Mouse (Mus musculus) lung, postnatal 36 days (tissue): ENCODE measurements around the gene Rasa2.

Experiments
- DNase-seq: peaks from one replicate; pipeline ENCODE4 v3.0.0; 2022; ENCODE audit warnings: mixed read lengths

Gene Rasa2

GRCm38 (mm10) chr9:96637157-96637548 lies 5.7 kb upstream of the Rasa2 start:
- peak; percentile 26 for DNase-seq

- no peak for DNase-seq
Measured at GRCm38 (mm10) chr9:96636423-96637156, 5.2 kb upstream of the Rasa2 start.

- DNase-seq: no peak
Measured at GRCm38 (mm10) chr9:96635899-96636298, 4.5 kb upstream of the Rasa2 start.

- no peak for DNase-seq
Measured at GRCm38 (mm10) chr9:96635176-96635575, 3.8 kb upstream of the Rasa2 start.

GRCm38 (mm10) chr9:96633771-96634170 lies 2.4 kb upstream of the Rasa2 start:
- no peak for DNase-seq

- no peak for DNase-seq
Measured at GRCm38 (mm10) chr9:96632756-96633155, 1.3 kb upstream of the Rasa2 start.

GRCm38 (mm10) chr9:96632073-96632690 lies 765 bp upstream of the Rasa2 start:
- no peak for DNase-seq

- peak; percentile 61 for DNase-seq
Measured at GRCm38 (mm10) chr9:96630571-96631388, 637 bp downstream of the Rasa2 start.

GRCm38 (mm10) chr9:96629151-96629550 lies 2.3 kb downstream of the Rasa2 start:
- DNase-seq: no peak

GRCm38 (mm10) chr9:96627557-96628085 lies 3.8 kb downstream of the Rasa2 start:
- no peak for DNase-seq

GRCm38 (mm10) chr9:96627042-96627441 lies 4.4 kb downstream of the Rasa2 start:
- DNase-seq: no peak

GRCm38 (mm10) chr9:96618448-96619176 lies 12.8 kb downstream of the Rasa2 start:
- DNase-seq: no peak

- DNase-seq: no peak
Measured at GRCm38 (mm10) chr9:96612297-96612696, 19.1 kb downstream of the Rasa2 start.

- peak; percentile 8 for DNase-seq
Measured at GRCm38 (mm10) chr9:96611693-96612293, 19.6 kb downstream of the Rasa2 start.

- DNase-seq: no peak
Measured at GRCm38 (mm10) chr9:96610813-96611212, 20.6 kb downstream of the Rasa2 start.

GRCm38 (mm10) chr9:96603416-96603815 lies 28.0 kb downstream of the Rasa2 start:
- DNase-seq: no peak

- no peak for DNase-seq
Measured at GRCm38 (mm10) chr9:96597899-96598298, 33.5 kb downstream of the Rasa2 start.

GRCm38 (mm10) chr9:96592670-96593600 lies 38.5 kb downstream of the Rasa2 start:
- DNase-seq: no peak

- no peak for DNase-seq
Measured at GRCm38 (mm10) chr9:96589346-96589745, 42.1 kb downstream of the Rasa2 start.

GRCm38 (mm10) chr9:96583496-96583895 lies 47.9 kb downstream of the Rasa2 start:
- no peak for DNase-seq

GRCm38 (mm10) chr9:96583076-96583475 lies 48.3 kb downstream of the Rasa2 start:
- no peak for DNase-seq
